Mouse (Mus musculus): Measurements from ENCODE around the gene Dgkq. TPM values are rescaled to one million over a fixed set of nuclear protein-coding genes. Genes with fewer than 3 reads are reported as not detected.
"Not testable (repeated sequence)": the region's sequence is repeated elsewhere in the genome, so short reads cannot be mapped to it uniquely, and the experiment has no call there.

The Dgkq gene
- total RNA-seq, 1 experiment from 2014 or later: 4.7 TPM

DNA sequence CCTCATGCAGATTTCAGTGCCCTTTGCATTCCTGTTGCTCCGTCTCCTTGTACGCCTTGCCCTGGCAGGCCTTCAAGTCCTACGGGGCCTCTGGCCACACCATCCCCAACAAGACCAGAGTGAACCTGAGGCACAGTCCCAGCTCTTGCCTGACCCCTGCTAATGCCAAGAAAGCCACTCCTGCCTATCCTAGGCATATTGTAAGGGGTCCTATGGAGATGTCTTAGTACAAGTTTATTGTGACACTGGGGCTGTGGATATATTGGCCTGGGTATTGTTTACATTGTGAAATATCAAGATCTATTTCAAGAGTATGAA lies 23.2 kb downstream of the Dgkq start:
- no peak for ATAC-seq (replicated peaks in 1 of 2; ENCODE audit: insufficient read depth in 1 of 2, low FRiP score in 2 of 2, low TSS enrichment in 1 of 2, low read depth in 1 of 2, poor library complexity in 2 of 2, severe bottlenecking in 2 of 2)

DNA sequence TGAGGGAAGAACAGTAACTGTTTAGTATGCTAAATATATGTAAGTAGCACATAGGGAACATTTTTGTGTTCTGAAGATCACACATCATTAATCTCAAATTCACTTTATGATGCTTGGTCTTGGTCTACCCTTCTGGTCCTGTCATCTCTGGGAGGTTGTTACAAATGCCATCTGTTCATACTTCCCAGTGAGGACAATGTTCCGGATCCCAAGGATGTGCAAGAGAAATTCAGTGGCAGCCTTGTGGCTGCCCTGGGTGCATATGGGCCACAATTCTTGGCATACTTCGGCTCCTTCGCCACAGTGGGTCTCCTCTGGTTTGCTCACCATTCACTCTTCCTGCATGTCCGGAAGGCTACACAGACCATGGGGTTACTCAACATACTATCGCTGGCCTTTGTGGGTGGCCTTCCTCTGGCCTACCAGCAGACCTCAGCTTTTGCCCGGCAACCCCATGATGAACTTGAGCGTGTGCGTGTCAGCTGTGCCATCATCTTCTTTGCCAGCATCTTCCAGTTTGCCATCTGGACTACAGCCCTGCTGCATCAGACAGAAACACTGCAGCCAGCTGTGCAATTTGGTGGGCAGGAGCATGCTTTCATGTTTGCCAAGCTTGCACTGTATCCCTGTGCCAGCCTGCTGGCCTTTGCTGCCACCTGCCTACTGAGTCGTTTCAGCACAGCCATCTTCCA lies 23.7 kb downstream of the Dgkq start:
- no peak for ATAC-seq (replicated peaks in 1 of 2; ENCODE audit: insufficient read depth in 1 of 2, low FRiP score in 2 of 2, low TSS enrichment in 1 of 2, low read depth in 1 of 2, poor library complexity in 2 of 2, severe bottlenecking in 2 of 2)

DNA sequence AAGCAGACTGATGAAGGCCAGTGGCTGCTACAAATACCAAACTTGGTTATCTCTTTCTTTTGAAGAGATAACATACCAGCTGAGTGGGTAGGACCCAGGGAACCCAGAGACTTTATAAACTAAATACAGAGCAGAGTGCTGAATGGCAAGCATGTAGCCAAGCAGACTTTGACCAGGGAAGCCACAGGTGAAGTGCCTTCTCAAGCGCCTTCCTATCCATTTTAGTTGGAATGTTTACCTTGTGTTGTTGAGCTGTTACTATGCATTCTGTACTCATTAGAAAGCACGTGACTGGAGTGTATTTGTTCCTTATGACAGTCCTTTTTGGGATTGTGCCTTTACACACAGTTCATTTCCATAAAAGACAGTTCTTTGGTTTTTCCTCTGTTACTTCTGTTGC lies 25.8 kb downstream of the Dgkq start:
- ATAC-seq (replicated peaks in 1 of 2; ENCODE audit: insufficient read depth in 1 of 2, low FRiP score in 2 of 2, low TSS enrichment in 1 of 2, low read depth in 1 of 2, poor library complexity in 2 of 2, severe bottlenecking in 2 of 2): no peak

DNA sequence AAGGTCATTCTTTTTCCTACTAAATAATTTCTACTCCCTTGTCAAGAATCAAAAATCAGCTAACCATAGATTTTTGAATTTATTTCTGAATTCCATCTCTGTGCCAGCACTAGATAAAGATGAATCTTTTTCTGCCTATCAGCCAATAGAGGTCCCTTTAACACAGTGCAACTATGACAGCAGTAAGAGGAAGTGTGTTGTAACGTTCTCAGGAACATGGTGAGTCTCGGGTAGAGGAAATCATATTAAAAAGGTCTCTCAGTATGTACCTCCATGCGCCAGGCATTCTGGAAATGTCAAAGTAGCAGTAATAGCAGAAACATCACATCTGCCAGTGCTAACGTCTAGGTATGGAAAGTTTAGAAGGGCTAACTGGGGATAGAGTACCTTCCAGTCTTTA lies 33.3 kb downstream of the Dgkq start:
- peak; percentile 76 to 78 for ATAC-seq (replicated peaks in 1 of 2; ENCODE audit: insufficient read depth in 1 of 2, low FRiP score in 2 of 2, low TSS enrichment in 1 of 2, low read depth in 1 of 2, poor library complexity in 2 of 2, severe bottlenecking in 2 of 2)

DNA sequence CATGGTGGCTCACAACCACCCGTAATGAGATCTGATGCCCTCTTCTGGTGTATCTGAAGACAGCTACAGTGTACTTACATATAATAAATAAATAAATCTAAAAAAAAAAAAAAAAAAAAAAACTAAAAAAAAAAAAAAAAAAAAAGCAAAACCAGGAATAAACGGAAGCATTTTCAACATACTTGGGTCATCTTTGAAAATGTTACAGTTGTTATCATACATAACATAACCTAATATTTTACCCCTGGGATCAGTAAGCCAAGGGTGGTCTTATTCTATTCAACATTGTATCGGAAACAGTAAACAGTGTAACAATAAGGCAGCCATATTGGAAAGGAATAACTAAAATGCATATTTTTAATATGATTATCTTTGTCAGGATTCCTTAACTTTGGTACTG lies 35.4 kb downstream of the Dgkq start:
- not testable (repeated sequence) for ATAC-seq (replicated peaks in 1 of 2; ENCODE audit: insufficient read depth in 1 of 2, low FRiP score in 2 of 2, low TSS enrichment in 1 of 2, low read depth in 1 of 2, poor library complexity in 2 of 2, severe bottlenecking in 2 of 2)

DNA sequence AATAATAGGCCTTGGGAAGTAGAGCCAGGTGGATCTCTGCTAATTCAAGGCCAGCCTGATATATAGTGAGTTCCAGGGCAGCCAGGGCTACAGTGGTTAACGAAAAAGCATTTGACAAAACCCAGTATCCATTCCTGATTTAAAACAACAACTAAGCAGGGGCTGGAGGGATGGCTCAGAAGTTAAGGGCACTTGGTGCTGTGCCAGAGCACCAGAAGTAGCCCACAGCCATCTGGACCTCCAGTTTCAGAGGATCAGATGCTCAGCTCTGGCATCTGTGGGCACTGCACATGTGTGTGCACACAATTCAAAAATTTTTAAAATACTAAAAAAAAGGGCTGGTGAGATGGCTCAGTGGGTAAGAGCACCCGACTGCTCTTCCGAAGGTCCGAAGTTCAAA lies 35.8 kb downstream of the Dgkq start:
- no peak for ATAC-seq (replicated peaks in 1 of 2; ENCODE audit: insufficient read depth in 1 of 2, low FRiP score in 2 of 2, low TSS enrichment in 1 of 2, low read depth in 1 of 2, poor library complexity in 2 of 2, severe bottlenecking in 2 of 2)

DNA sequence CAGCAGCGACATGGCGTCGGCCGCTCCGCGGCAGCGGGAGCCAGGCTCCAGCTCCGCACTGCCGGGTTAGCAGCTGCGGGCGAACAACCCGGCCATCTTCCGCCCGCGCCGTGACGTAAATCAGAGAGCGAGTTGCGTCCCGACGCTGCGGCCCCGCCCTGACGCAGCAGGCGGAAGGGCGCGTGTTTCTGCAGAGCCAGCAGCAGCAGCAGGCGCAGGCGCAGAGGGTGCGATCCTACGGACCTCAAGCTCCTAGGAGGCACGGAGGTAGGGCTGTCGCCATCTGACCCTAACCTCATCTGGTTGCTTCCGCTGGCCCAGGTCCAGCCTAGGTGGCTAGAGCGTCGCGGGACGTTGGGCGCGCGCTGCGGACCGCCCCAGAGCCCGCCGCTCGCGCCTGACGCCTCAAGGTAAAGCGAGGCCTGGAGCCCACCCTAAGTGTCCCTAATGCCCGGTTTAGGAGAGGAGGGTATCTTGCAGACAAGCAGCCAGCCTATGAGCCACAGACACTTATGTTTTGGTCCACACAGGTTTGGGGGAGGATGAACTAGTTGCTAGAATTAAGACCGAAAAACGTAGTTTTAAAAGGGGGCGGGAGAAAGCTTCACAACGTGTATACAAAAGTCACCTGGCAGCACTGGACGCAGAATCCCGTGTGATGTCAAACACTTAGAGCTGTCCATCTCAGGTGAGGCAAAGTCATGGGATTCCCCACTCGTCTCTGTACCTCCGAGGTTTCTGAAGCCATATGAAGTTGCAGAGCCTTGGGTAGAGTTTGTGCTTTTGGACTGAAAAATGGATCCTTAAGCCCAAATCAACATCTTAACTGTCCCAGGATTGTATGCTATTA lies 39.6 kb downstream of the Dgkq start, which contains the start of the genes Gak and Tmem175:
Gene Gak (minus strand): TSS at position 122 of the 850 bp plus-strand sequence.
Gene Tmem175 (plus strand): TSS at position 137 of the 850 bp plus-strand sequence.
- peak; percentile 93 to 98 for ATAC-seq (replicated peaks in 1 of 2; ENCODE audit: insufficient read depth in 1 of 2, low FRiP score in 2 of 2, low TSS enrichment in 1 of 2, low read depth in 1 of 2, poor library complexity in 2 of 2, severe bottlenecking in 2 of 2)

DNA sequence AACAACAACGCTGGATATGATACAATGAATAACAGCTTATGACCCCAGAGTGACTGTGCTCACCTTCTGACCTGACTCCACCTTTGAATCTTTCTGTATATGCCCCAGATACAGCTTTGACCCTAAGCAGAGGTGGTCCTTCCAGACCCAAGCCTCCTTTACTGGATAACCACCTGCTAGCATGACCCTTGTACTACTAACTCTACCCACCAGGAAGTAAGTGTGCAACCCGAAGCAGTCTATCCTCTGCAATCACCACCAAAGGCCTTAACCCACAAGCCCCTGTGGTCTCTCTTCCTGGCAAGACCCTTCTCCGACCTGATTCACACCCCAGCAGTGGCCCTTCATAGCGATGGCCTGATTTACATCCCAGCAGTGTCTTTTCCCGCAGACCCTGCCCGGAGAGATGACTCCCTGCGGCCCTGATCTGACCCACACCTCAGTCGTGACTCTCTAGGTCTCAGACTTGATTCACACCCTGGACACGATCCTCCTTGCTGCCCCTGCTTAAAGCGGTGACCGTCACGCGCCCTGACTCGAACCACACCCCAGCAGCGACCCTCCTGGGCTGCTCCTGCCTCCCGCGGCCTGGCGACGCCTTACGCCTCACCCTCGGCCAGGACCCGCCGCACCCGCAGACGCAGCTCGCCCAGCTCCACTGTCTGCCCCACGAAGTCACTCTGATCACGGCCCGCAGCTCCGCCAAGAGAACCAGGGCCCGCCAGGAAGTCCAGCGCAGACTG lies 40.4 kb downstream of the Dgkq start:
- peak; percentile 47 to 52 for ATAC-seq (replicated peaks in 1 of 2; ENCODE audit: insufficient read depth in 1 of 2, low FRiP score in 2 of 2, low TSS enrichment in 1 of 2, low read depth in 1 of 2, poor library complexity in 2 of 2, severe bottlenecking in 2 of 2)

DNA sequence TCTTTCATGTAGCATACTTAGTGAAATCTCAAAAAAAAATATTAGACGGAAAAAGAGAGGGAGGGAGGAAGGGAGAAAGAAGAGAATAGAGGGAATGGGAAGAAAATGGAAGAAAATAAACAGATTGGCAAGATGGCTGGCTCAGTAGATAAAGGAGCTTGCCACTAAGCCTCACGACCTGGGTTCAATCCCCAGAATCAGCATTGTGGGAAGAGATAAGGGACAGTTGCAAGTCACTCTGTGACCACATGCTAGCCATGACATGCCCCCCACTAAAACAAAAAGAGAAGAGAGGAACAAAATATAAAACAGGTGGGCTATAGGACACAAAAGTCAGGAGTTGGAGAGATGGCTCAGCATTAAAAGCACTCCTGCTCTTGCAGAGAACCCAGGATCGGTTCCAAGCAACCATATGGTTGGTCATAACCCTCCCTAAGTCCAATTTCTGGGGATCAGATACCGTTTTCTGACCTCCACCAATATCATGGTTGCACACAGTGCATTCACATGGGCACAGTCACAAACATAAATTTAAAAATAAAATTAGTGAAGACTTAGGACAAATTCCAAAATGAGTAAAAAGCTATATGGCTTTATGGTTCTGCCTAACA lies 43.3 kb downstream of the Dgkq start:
- ATAC-seq (replicated peaks in 1 of 2; ENCODE audit: insufficient read depth in 1 of 2, low FRiP score in 2 of 2, low TSS enrichment in 1 of 2, low read depth in 1 of 2, poor library complexity in 2 of 2, severe bottlenecking in 2 of 2): no peak

DNA sequence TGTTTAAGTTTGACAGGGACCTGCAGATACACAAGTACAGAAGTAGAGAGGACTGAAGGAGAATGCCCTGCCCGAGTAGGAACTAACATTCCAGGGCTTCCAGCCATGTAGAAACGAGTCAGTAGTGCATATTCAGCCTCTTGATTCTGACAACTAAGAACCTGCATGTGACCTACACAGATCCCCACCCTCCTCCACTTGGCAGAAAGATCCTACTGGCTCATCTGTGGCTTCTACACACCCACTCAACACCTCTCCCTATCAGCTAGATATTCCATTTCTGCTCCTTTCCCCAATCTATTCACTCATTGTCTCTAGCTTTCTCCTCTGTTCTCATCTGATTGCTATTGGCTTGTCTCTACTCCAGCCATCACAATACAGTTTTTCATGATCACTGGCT lies 47.6 kb downstream of the Dgkq start:
- ATAC-seq (replicated peaks in 1 of 2; ENCODE audit: insufficient read depth in 1 of 2, low FRiP score in 2 of 2, low TSS enrichment in 1 of 2, low read depth in 1 of 2, poor library complexity in 2 of 2, severe bottlenecking in 2 of 2): no peak

DNA sequence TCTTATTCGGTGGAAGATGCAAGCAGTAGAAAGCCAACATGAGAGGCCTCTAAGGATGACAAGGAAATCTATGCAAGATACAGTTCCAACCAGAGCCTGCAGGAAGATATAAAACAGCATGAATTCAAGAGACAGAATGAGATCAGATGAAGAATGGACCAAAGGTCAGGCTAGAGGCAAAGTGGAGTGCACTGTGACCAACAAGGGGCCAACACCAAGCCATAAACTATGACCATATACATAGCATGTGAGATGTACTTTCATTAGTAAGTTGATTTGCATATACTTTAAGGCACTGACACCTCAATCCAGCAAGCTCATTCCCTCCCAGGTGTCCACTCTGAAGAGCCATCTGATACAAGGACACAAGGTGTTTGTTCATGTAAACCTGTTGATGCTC lies 59.0 kb downstream of the Dgkq start:
- ATAC-seq (replicated peaks in 1 of 2; ENCODE audit: insufficient read depth in 1 of 2, low FRiP score in 2 of 2, low TSS enrichment in 1 of 2, low read depth in 1 of 2, poor library complexity in 2 of 2, severe bottlenecking in 2 of 2): no peak

DNA sequence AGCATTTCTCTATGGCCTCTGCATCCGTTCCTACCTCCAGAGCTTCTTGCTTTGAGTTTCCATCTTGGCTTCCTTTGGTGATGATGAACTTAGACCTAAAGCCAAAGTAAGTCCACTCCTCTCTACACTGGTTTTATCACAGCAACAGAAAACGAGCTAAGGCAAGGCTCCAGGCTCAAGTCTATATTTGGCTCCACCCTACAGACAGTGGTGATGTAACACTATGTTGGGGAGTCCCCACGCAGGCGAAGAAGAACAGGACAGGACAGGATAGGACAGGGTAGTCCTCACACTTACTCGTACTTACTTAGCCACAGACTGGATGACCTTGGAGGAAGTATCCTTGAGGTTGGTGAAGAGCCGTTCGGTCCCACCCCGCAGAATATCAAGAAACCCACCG lies 66.9 kb downstream of the Dgkq start:
- no peak for ATAC-seq (replicated peaks in 1 of 2; ENCODE audit: insufficient read depth in 1 of 2, low FRiP score in 2 of 2, low TSS enrichment in 1 of 2, low read depth in 1 of 2, poor library complexity in 2 of 2, severe bottlenecking in 2 of 2)

DNA sequence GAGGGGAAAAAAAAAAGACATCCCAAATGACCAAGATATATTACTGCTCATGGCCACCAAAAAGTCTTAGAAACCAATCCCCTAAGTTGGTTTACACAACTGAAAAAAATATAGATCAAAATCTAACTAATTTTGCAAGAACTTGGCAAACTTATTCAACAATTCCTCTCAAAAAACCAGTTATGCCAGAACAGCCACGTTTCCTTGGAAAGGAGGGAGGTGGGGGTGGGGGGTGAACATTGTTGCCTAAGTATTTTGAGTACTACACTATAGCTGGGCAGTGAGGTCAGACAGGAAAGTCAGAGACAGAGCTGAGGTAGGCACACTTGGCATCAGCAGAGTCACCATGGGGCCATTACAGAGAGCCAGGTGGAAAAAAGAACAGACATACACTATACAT lies 69.5 kb downstream of the Dgkq start:
- ATAC-seq (replicated peaks in 1 of 2; ENCODE audit: insufficient read depth in 1 of 2, low FRiP score in 2 of 2, low TSS enrichment in 1 of 2, low read depth in 1 of 2, poor library complexity in 2 of 2, severe bottlenecking in 2 of 2): no peak

Other genes starting within 250 kb of the Dgkq start
- 109 and 213 TPM in 2 replicates for gene Atp5k, start 235.2 kb downstream of the Dgkq start, total RNA-seq (2017)
- gene Mfsd7a, start 220.8 kb downstream of the Dgkq start, total RNA-seq (2017): 0.30 and 0.81 TPM in 2 replicates
- gene Pcgf3, start 208.4 kb downstream of the Dgkq start, total RNA-seq (2017): 12.3 and 19.4 TPM in 2 replicates
- not detected in 2 replicates for gene Cplx1, start 119.6 kb downstream of the Dgkq start, total RNA-seq (2017)
- 91.3 and 96.3 TPM in 2 replicates for gene Gak, start 39.9 kb downstream of the Dgkq start, total RNA-seq (2017)
- 16.2 and 23.0 TPM in 2 replicates for gene Tmem175, start 39.9 kb downstream of the Dgkq start, total RNA-seq (2017)
- gene Idua, start 9.3 kb downstream of the Dgkq start, total RNA-seq (2017): 8.6 and 10.9 TPM in 2 replicates
- 1.1 and 1.8 TPM in 2 replicates for gene Slc26a1, start 5.9 kb upstream of the Dgkq start, total RNA-seq (2017)
- 3.5 and 5.0 TPM in 2 replicates for gene Fgfrl1, start 22.7 kb upstream of the Dgkq start, total RNA-seq (2017)
- not detected in 2 replicates for gene Rnf212, start 105.3 kb upstream of the Dgkq start, total RNA-seq (2017)
- gene Tmed11, start 125.7 kb upstream of the Dgkq start, total RNA-seq (2017): not detected in 2 replicates
- not detected in 2 replicates for gene Vmn2r8, start 139.2 kb upstream of the Dgkq start, total RNA-seq (2017)
- not detected in 2 replicates for gene Vmn2r9, start 182.9 kb upstream of the Dgkq start, total RNA-seq (2017)